In the genomic region with DNA sequence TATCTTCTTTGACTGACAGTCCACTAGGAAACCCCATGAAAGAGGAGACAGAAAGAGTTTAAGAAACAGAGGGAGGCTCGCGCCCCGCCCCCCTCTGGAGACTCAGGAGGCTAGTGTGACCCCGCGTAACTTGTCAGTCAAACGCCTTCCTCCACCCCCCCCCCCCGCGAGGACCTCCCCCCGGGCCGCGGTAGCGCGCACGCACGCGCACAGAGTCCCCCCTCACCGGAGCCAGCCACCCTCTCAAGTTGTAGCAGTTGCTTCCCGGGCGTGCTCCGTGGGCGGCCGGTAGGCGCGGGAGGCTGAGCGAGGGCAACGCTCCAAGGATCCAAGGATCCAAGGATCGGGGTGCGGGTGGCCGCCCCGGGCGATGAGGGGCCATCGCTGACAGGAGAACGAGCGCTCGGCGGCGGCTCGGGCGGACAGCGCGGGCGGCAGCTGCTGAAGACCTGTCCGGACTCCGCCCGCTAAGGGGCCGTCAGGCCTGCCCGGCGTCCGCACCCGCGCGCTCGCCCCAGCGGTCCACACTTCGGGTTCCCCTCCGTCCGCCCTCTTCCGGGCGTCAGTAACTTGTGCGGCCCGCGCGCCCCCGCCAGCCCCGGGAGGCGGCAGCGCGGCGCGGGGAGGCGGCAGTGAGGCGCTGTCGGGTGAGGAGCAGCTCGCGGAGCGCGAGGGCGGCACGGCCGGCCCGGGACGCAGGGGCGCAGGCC, we compare ENCODE assay signal across 7 mouse cellular contexts.
A peak's percentile ranks its signal among the peaks of the same experiment; 100 is the strongest.
DNase-seq lines count a peak whose midpoint lies in the region; ATAC-seq and TF ChIP-seq lines count a peak whose summit lies in the region.
"Not testable (repeated sequence)": the region's sequence is repeated elsewhere in the genome, so short reads cannot be mapped to it uniquely, and the experiment has no call there.

No protein-coding gene starts in this region.

- peak overlapping the region; percentile 31 for H3K4me2 ChIP-seq in forebrain, embryonic 15.5 days (replicated peaks)
- peak overlapping the region; percentile 50 for H3K4me2 ChIP-seq in kidney, embryonic 16.5 days (replicated peaks; ENCODE audit: low read depth, low read length)
- H3K4me2 ChIP-seq in liver, embryonic 16.5 days (ENCODE audit: low read depth, low read length): peak overlapping the region; percentile 41; the same call in 1 of the 2 replicates
- peak overlapping the region; percentile 22; the same call in 1 of the 2 replicates for H3K4me2 ChIP-seq in midbrain, postnatal 0 days (ENCODE audit: low read depth, low read length, poor library complexity, severe bottlenecking)
- H3K4me2 ChIP-seq in stomach, postnatal 0 days (replicated peaks; ENCODE audit: low read depth): peak overlapping the region; percentile 40

- TF ChIP-seq CTCF in brain, embryonic 14.5 days (IDR thresholded peaks at IDR 0.05; ENCODE audit: borderline replicate concordance, extremely low read depth, insufficient read depth, insufficient read length); midbrain, postnatal 0 days (IDR thresholded peaks at IDR 0.05); stomach, postnatal 0 days (IDR thresholded peaks at IDR 0.05; ENCODE audit: low read depth): not testable (repeated sequence)

- not testable (repeated sequence) for H3K27me3 ChIP-seq in forebrain, embryonic 15.5 days; kidney, embryonic 16.5 days (ENCODE audit: insufficient read depth, low read length); liver, embryonic 16.5 days (ENCODE audit: control insufficient read depth, insufficient read depth, low read depth, low read length); midbrain, postnatal 0 days (ENCODE audit: insufficient read depth, low read length); stomach, postnatal 0 days (ENCODE audit: control insufficient read depth, insufficient read depth, low read length)

- not testable (repeated sequence) for H3K27ac ChIP-seq in forebrain, embryonic 15.5 days (replicated peaks); kidney, embryonic 16.5 days (ENCODE audit: low read length); liver, embryonic 16.5 days (ENCODE audit: low read length); midbrain, postnatal 0 days (ENCODE audit: low read depth, low read length); stomach, postnatal 0 days (replicated peaks)

- H3K4me1 ChIP-seq in forebrain, embryonic 15.5 days; kidney, embryonic 16.5 days (ENCODE audit: insufficient read depth, low read length); liver, embryonic 16.5 days (ENCODE audit: control insufficient read depth, low read depth, low read length); midbrain, postnatal 0 days (ENCODE audit: insufficient read depth, low read length); stomach, postnatal 0 days (replicated peaks; ENCODE audit: control insufficient read depth, insufficient read depth): not testable (repeated sequence)

- WGBS in forebrain, embryonic 15.5 days: 2% methylated on average over 63 of the region's 83 CpGs
- 2% methylated on average over 37 of the region's 83 CpGs for WGBS in kidney, embryonic 16.5 days
- 2% methylated on average over 41 of the region's 83 CpGs for WGBS in liver, embryonic 16.5 days (ENCODE audit: insufficient replicate concordance)
- 4% methylated on average over 38 of the region's 83 CpGs for WGBS in midbrain, postnatal 0 days
- WGBS in stomach, postnatal 0 days: 3% methylated on average over 30 of the region's 83 CpGs

- not testable (repeated sequence) for TF ChIP-seq POLR2A in brain, embryonic 14.5 days (IDR thresholded peaks at IDR 0.05; ENCODE audit: borderline replicate concordance, extremely low read depth, insufficient read depth, insufficient read length, poor library complexity, severe bottlenecking)

- H3K4me3 ChIP-seq in forebrain, embryonic 15.5 days: peak overlapping the region; percentile 29
- peak overlapping the region; percentile 35 for H3K4me3 ChIP-seq in kidney, embryonic 16.5 days (ENCODE audit: low read length)
- 0 out of 2 replicates have a peak overlapping the region, but pooled peaks have one; percentile 26 for H3K4me3 ChIP-seq in liver, embryonic 16.5 days (ENCODE audit: low read depth, low read length)
- H3K4me3 ChIP-seq in midbrain, postnatal 0 days (ENCODE audit: low read depth, low read length): peak overlapping the region; percentile 22; the same call in 1 of the 2 replicates
- H3K4me3 ChIP-seq in stomach, postnatal 0 days (ENCODE audit: low read depth, low read length): peak overlapping the region; percentile 12; the same call in 1 of the 2 replicates

- not testable (repeated sequence) for H3K36me3 ChIP-seq in forebrain, embryonic 15.5 days; kidney, embryonic 16.5 days (ENCODE audit: insufficient read depth, low read length); liver, embryonic 16.5 days (ENCODE audit: control insufficient read depth, insufficient read depth); midbrain, postnatal 0 days (ENCODE audit: insufficient read depth, low read length); stomach, postnatal 0 days (ENCODE audit: control insufficient read depth, insufficient read depth, low read length)

- not testable (repeated sequence) for H3K9me3 ChIP-seq in forebrain, embryonic 15.5 days; kidney, embryonic 16.5 days (ENCODE audit: low read length); liver, embryonic 16.5 days (replicated peaks; ENCODE audit: control insufficient read depth, low read length); midbrain, postnatal 0 days (ENCODE audit: low read length); stomach, postnatal 0 days (ENCODE audit: control insufficient read depth, low read length)

- ATAC-seq in forebrain, embryonic 15.5 days (replicated peaks): peak; percentile 71; the same call in 1 of the 2 replicates
- peak; percentile 98 for ATAC-seq in kidney, embryonic 16.5 days (ENCODE audit: low FRiP score, low TSS enrichment)
- peak; percentile 90 for ATAC-seq in liver, embryonic 16.5 days (ENCODE audit: low read depth)
- ATAC-seq in midbrain, postnatal 0 days (ENCODE audit: low FRiP score): peak; percentile 83; the same call in 1 of the 2 replicates
- ATAC-seq in stomach, postnatal 0 days (ENCODE audit: low FRiP score, low TSS enrichment): peak; percentile 79

- DNase-seq in brain, embryonic 14.5 days (ENCODE audit: low read depth): peak; percentile 6
- peak; percentile 3 for DNase-seq in heart, postnatal 4 days
- DNase-seq in midbrain, postnatal 0 days (ENCODE audit: low spot score); stomach, postnatal 0 days (ENCODE audit: low spot score): not testable (repeated sequence)

- not testable (repeated sequence) for H3K9ac ChIP-seq in forebrain, embryonic 15.5 days (replicated peaks); kidney, embryonic 16.5 days (replicated peaks; ENCODE audit: low read length); liver, embryonic 16.5 days (ENCODE audit: low read depth, low read length); midbrain, postnatal 0 days (replicated peaks; ENCODE audit: low read length, poor library complexity, severe bottlenecking); stomach, postnatal 0 days (ENCODE audit: low read length)

- TF ChIP-seq EP300 in stomach, postnatal 0 days (optimal IDR thresholded peaks at IDR 0.05): not testable (repeated sequence)
